Mouse (Mus musculus) layer of hippocampus, postnatal 10 days (tissue): ENCODE data around the gene Ankrd44. TPM values are rescaled to one million over a fixed set of nuclear protein-coding genes. Genes with fewer than 3 reads are reported as not detected.

ENCODE experiments used
- DNase-seq, 2 experiments: peaks; one replicate each; pipeline ENCODE4 v3.0.0; 2021; ENCODE audit warnings: low spot score in 2 of 2
- total RNA-seq, 2 experiments: library from RNA; stranded (reverse); gene quantifications; 2 replicates each; pipeline ENCODE4 v1.2.3; 2021

The Ankrd44 gene
- total RNA-seq, 2 experiments from 2014 or later = 37.8 to 38.1 TPM

GRCm38 (mm10) chr1:54853311-54854000, 72.7 kb downstream of the Ankrd44 start:
- no peak for DNase-seq

- no peak for DNase-seq
These were observed 74.6 kb downstream of the Ankrd44 start for GRCm38 (mm10) chr1:54851610-54852009.

- DNase-seq = no peak
These were observed 76.1 kb downstream of the Ankrd44 start for GRCm38 (mm10) chr1:54850077-54850476.

DNA sequence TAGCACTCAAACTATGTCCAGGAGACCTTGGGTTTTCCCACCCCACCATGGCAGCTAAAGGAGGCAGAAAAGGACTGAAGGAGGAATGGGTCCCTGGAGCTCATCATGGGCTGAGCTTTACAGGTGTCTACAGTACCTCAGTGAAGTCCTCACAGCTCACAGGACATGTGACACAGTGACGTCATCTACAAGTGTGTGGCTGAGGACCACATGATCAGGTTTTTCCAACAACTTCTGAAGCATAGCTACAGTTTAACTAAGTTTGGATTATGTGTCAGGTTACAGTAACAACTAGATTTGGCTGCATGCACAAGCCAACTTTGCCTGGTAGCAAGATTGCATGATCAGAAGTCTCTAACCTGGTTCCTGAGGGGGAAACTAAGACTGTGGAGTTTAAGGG, 78.9 kb downstream of the Ankrd44 start:
- DNase-seq = no peak

DNA sequence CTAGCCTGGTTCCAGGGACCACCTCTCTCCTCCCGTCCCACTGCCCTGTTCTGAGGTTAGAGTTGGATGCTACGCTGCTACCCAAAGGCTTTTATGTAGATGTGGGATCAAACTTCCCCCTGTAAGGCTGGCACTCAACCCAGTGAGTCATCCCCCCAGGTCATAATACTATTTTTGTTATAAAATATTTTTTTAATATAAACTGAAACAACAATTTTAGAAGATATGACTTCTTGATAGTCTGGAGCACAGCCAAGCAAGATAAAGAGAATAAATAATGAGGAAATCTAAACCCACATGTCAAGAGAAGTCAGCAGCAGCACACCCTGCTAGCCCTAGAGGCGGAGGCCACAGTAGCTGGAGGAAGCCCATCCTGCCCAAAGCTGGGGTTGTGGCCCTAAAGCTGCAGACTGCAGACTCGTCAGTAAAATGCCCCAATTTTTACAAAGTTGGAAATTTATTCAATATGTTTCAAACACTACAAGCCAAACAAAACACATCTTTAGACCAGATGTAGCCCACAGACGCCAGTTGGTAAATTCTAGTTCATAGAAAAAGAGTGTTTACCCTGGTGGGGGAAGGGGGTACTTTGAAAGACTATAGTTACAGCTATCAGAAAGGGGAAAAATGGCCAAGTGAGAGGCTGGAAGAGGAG, 79.7 kb downstream of the Ankrd44 start:
- DNase-seq = no peak

DNA sequence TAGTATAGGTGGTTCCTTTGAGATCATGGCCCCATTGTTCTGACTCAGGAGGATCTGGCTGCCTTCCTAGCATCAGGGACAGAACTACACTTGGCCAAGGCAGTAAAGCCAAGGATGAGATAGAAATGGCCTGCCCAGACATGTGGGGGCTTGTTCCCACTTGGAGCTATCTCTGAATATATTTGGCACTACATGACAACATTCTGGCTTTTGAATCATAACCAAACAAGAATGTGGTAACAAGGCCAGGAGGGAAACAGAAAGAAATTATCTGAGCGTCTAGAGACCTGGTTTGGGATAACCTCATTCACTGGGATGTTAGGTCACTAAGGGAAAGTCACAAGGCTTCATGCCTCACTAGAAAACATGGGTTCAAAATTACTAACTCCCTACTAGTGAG, 81.8 kb downstream of the Ankrd44 start:
- no peak for DNase-seq

GRCm38 (mm10) chr1:54842765-54843461, 83.3 kb downstream of the Ankrd44 start:
- DNase-seq = no peak

DNA sequence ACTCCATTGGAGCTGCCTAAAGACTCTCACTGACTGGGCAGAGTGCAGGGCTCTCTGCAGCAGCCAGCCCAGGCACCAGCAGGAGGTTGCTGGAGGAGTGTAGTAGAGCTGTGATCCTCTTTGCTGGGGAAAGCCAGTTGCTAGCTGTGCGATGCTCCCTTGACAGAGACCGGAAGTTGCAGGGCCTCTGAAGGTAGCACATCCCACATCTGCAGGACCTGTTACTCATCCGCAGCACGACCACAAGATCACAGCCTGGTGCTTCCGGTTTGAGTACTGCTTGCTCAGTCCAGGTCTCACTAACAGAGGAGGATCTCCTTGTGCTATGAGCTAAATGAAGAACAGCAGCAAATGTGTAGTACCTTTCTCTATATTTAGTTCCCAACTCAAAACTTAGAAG, 84.4 kb downstream of the Ankrd44 start:
- no peak for DNase-seq

GRCm38 (mm10) chr1:54840040-54840439, 86.1 kb downstream of the Ankrd44 start:
- DNase-seq = no peak

- DNase-seq = no peak
These were observed 87.7 kb downstream of the Ankrd44 start for GRCm38 (mm10) chr1:54838486-54838805.

DNA sequence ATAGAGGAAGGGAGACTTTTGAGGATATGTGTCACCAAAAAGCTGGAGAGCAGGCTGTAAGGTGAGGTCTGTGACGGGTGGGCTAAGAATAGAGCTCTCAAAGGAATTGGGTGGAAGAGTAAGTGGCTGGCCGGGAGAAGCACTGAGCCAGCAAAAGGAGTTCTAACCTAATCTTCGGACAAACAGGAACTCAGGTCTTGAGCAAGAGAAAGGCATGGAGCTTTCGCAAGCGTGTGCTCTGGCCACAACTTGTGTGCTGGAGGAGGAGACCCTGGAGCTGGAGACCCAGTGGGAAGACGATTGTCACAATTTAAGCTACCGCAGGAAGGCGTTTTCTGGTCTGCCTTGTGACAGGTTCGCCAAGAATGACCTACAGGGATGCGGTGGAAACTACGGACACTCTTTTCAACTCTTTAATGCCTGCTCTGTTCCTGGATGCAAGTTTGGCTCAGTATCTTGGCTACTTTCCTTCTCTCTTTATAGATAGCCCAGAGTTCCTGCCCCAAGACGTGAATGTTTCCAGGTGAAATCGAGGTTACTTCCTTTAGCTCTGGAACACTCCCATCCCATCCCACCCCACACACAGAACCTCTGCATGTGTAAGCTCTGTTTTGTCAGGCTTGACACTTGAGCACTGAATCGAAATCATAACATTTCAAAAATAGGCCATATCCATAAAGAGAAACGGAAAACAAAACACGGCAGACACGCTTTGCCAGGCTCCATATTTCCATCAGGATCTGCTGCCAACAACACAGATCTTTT, 88.3 kb downstream of the Ankrd44 start:
- no peak for DNase-seq

DNA sequence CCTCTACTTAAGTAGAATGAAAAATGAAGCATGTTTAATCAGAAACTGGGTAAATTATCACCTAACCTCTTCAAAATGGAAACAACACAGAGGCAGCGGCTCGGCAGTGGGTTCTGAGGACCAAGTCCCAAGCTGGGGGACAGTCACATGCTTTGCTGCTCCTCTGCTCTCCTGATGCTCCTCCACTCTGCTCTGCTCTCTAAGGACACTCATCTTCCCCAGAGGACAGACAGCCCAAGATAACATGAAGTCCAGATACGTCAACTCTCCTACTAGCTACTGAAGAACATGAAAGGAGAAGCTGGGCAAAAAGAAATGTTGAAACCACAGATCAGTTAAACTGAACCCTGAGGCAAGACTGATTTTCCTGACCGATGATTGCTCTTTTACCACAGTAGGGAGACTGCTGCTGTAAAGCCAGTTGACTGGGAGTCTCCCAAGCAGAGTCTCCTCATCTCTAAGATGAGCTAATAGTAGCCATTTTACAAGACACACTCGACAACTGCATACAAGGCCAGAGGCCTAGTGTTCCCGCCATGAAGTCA, 90.5 kb downstream of the Ankrd44 start:
- no peak for DNase-seq

- no peak for DNase-seq
These were observed 93.0 kb downstream of the Ankrd44 start for GRCm38 (mm10) chr1:54833221-54833620.

DNA sequence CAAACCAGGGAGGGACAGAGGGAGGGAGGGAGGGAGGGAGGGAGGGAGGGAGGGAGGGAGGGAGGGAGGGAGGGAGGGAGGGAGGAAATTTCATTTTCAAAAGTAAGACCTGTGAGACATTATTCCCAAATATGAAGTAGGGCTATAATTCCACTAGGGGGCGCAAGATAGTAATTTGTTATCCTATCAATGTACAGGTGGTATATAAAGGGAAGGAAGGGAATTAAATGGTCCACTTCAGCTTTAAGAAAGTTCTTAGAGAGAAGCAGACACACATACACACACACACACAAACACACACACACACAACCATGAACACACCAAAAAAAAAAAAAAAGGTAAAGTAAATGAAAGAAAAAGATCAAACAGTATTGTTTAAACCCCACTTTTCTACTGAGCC, 93.4 kb downstream of the Ankrd44 start:
- DNase-seq = no peak

DNA sequence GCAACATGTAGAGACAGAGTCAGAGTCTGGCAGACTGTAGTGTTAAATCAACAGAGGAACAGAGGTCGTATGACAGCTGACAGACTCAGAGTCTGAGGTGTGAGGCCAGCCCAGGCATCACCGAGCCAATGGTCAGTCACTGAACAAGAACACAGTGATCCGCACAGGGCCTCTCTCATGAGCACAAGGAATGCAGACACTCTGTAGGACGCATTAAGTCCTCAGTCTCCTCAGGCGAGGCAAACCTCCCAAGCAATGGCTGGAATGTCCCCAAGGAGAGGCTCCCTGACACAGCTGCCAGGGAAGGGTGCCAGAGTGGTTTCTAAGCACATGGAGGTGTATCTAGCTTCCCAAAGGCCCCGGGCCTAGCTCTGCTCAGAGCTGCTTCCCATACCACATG, 96.0 kb downstream of the Ankrd44 start:
- DNase-seq = no peak

- no peak for DNase-seq
These were observed 96.4 kb downstream of the Ankrd44 start for GRCm38 (mm10) chr1:54829681-54830213.

DNA sequence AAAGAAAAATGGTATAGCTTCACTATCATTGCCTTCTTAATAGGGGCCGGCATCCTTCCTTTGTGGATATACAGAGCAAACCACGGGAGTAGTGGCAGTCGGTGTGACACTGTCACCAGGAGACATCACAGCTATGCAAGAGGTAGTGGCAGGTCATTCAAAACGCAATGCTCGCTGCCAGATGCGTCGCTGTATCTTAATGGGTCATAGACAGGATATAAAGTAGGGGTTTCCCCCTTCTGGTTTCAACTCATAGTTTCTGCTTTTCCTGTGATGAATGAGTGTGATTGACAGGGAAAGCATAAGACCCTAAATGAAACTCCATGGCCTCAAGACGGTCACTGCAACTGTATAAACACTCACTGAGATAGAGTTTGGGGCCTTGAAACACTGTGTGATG, 98.4 kb downstream of the Ankrd44 start:
- DNase-seq = no peak

DNA sequence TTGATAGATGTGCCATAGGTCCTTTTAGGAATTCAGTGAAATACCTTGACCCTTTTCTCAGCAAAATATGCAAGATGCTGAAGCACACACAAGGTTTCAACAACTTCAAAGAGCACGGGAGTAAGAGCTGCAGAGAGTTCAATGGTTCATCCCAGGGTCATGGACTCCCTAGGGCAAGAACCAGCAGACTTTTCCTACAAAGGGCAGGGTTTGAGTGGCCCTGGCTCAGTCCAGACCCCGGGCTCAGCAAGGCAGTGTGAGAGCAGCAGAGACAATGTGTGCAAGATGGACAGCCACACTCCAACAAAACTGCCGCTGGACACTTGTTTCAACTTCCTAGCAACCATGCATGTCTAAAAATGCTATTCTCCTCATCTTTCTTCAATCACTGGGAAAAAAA, 98.8 kb downstream of the Ankrd44 start:
- no peak for DNase-seq

GRCm38 (mm10) chr1:54826426-54826986, 99.7 kb downstream of the Ankrd44 start:
- DNase-seq = no peak

GRCm38 (mm10) chr1:54825718-54826425, 100.3 kb downstream of the Ankrd44 start:
- no peak for DNase-seq
